Mouse (Mus musculus) forebrain, embryonic 14.5 days (tissue): ENCODE data around the gene Wiz. TPM values are rescaled to one million over a fixed set of nuclear protein-coding genes. Genes with fewer than 3 reads are reported as not detected.

Experiments
- ATAC-seq: fragments of 200-750 bp; cut with Nextera tagmentation; 2 replicates; pipeline ENCODE4 v1.8.0; 2017; ENCODE audit warnings: mild to moderate bottlenecking, moderate library complexity
- DNase-seq: peaks from one replicate; pipeline ENCODE4 v3.0.0-alpha.2; 2015; ENCODE audit warnings: low spot score
- H3K27ac ChIP-seq: fragments of 300-500 bp; sonication (generic); 2 replicates; pipeline ENCODE4 v1.5.1; 2014; ENCODE audit warnings: low read depth, mild to moderate bottlenecking, control low read depth, low read length, moderate library complexity
- H3K27me3 ChIP-seq: fragments of 300-500 bp; sonication (generic); replicated peaks from 2 replicates; pipeline ENCODE4 v1.6.1; 2014; ENCODE audit warnings: low read length, control low read depth, mixed read lengths; ENCODE audit not compliant: control insufficient read depth, insufficient read depth
- H3K36me3 ChIP-seq: fragments of 300-500 bp; sonication (generic); 2 replicates; pipeline ENCODE4 v1.6.1; 2014; ENCODE audit warnings: low read length, control low read depth; ENCODE audit not compliant: control insufficient read depth, insufficient read depth
- H3K4me1 ChIP-seq: fragments of 300-500 bp; sonication (generic); 2 replicates; pipeline ENCODE4 v1.6.1; 2014; ENCODE audit warnings: antibody characterized with exemption, low read length, control low read depth; ENCODE audit not compliant: control insufficient read depth, insufficient read depth
- H3K4me2 ChIP-seq: fragments of 300-500 bp; sonication (generic); 2 replicates; pipeline ENCODE4 v1.6.1; 2014; ENCODE audit warnings: mild to moderate bottlenecking, control low read depth, low read length
- H3K4me3 ChIP-seq: fragments of 300-500 bp; sonication (generic); 2 replicates; pipeline ENCODE4 v1.5.1; 2014; ENCODE audit warnings: low read depth, low read length, control low read depth
- H3K9ac ChIP-seq: fragments of 300-500 bp; sonication (generic); 2 replicates; pipeline ENCODE4 v1.6.1; 2014; ENCODE audit warnings: mild to moderate bottlenecking, low read length, control low read depth, moderate library complexity
- H3K9me3 ChIP-seq: fragments of 300-500 bp; sonication (generic); replicated peaks from 2 replicates; pipeline ENCODE4 v1.6.1; 2016; ENCODE audit warnings: low read length, control low read depth, mixed read lengths; ENCODE audit not compliant: control insufficient read depth
- WGBS: fragments of 180-500 bp; shearing (Covaris S2); extraction: QIAGEN DNeasy Blood & Tissue Kit; methylation state at CpG from one replicate; pipeline ENCODE4 v1.1.7; 2014; 5-methylcytosine and 5-hydroxymethylcytosine counted together
- polyA plus RNA-seq: library from polyadenylated mRNA; unstranded; fragments of >200 nt; fragmentation: Nextera tagmentation; extraction: Ambion mirVana; gene quantifications from 2 replicates; pipeline ENCODE4 v1.2.1, GENCODE M21; 2014

The Wiz gene
- polyA plus RNA-seq, 1 experiment from 2014 or later: 29.2 TPM

DNA sequence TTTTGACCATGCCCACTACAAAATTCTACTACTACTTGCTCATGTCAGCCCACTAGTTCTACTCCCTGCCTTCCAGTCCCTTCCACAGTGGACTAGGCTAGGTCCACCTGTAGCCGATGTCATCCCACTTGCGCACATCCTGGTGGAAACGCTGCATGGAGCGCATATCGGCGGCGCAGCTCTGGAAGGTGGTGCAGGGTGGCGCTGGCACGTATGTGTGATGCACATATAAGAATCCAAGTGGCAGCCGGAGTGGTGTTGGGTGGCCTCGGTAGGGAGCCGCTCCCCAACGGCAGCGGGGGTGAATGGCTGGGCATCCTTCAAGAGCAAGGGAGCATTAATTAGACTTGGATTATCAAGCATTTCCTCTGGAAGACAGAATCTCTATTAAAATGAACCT, 27.5 kb upstream of the Wiz start:
- Histone ChIP-seq H3K27me3 (peaks cover 5% of the 10 kb centered on the region; the same call in 1 of the 2 replicates), H3K36me3 (no peaks in the 10 kb centered on the region), H3K4me3 (no peak overlapping the region), H3K9me3 (no peaks in the 10 kb centered on the region), H3K9ac (no peak overlapping the region), H3K27ac (no peak overlapping the region), H3K4me2 (no peak overlapping the region), H3K4me1 (no peaks in the 10 kb centered on the region)
- DNase-seq (no peak), ATAC-seq (no peak)
- 93% methylated on average over 14 of the region's 14 CpGs for WGBS

- H3K9ac ChIP-seq: no peak overlapping the region
- no peak overlapping the region for H3K4me2 ChIP-seq
- WGBS: 59% methylated on average over 24 of the region's 24 CpGs
- DNase-seq (no peak), ATAC-seq (no peak)
- no peaks in the 10 kb centered on the region for H3K4me1 ChIP-seq
- H3K27me3 ChIP-seq: peaks cover 5% of the 10 kb centered on the region; the same call in 1 of the 2 replicates
- H3K27ac ChIP-seq: no peak overlapping the region
- H3K9me3 ChIP-seq: no peaks in the 10 kb centered on the region
- no peak overlapping the region for H3K4me3 ChIP-seq
- no peaks in the 10 kb centered on the region for H3K36me3 ChIP-seq
Observed at GRCm38 (mm10) chr17:32415417-32416020, 26.3 kb upstream of the Wiz start.

GRCm38 (mm10) chr17:32411898-32412297, 22.7 kb upstream of the Wiz start:
- Histone ChIP-seq H3K9ac (no peak overlapping the region), H3K27ac (no peak overlapping the region), H3K4me1 (no peaks in the 10 kb centered on the region), H3K4me2 (no peak overlapping the region), H3K36me3 (no peaks in the 10 kb centered on the region), H3K9me3 (no peaks in the 10 kb centered on the region), H3K4me3 (no peak overlapping the region), H3K27me3 (peaks cover 5% of the 10 kb centered on the region; the same call in 1 of the 2 replicates)
- WGBS: 89% methylated on average over 6 of the region's 6 CpGs
- no peak for DNase-seq
- ATAC-seq: no peak

- DNase-seq (no peak), ATAC-seq (no peak)
- Histone ChIP-seq H3K4me1 (no peaks in the 10 kb centered on the region), H3K4me2 (no peak within 1 kb of the TSS), H3K4me3 (no peak within 1 kb of the TSS), H3K27ac (no peak within 1 kb of the TSS), H3K9me3 (no peaks in the 10 kb centered on the region), H3K9ac (no peak within 1 kb of the TSS), H3K36me3 (no peaks in the 10 kb centered on the region), H3K27me3 (0 out of 2 replicates have a peak, but pooled peaks cover under 1% of the 10 kb centered on the region)
- WGBS: 81% methylated on average over 7 of the region's 8 CpGs
Observed at GRCm38 (mm10) chr17:32403417-32403816, 14.2 kb upstream of the Wiz start, which contains the start of gene Rasal3. TSS of gene Rasal3 (minus strand) at chr17:32403583.

DNA sequence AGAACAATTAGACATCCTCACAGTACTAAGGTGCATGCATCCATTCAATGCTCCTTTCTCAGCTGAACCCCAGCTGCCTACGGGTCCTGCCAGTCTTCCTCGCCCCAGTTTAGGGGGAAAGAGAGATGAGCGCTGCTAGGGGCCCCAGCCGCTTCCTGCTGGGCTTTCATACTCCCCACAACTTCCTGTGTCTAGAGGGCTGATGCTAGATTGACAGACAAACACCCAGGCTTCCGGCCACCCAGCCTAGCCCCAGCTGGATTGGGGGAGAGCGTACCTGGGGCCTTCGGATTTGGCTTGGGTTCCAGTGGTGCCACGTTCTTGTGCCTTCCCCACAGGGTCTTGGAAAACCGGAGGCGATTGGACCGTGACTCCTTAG, 13.5 kb upstream of the Wiz start:
- DNase-seq (no peak), ATAC-seq (no peak)
- Histone ChIP-seq H3K9me3 (no peaks in the 10 kb centered on the region), H3K36me3 (no peaks in the 10 kb centered on the region), H3K4me3 (no peak overlapping the region), H3K4me1 (no peaks in the 10 kb centered on the region), H3K9ac (no peak overlapping the region), H3K27ac (no peak overlapping the region), H3K27me3 (peaks cover 7% of the 10 kb centered on the region), H3K4me2 (no peak overlapping the region)
- 73% methylated on average over 11 of the region's 11 CpGs for WGBS

GRCm38 (mm10) chr17:32402011-32402778, 13.0 kb upstream of the Wiz start:
- no peak overlapping the region for H3K9ac ChIP-seq
- no peak overlapping the region for H3K4me2 ChIP-seq
- ATAC-seq (no peak), DNase-seq (no peak)
- no peaks in the 10 kb centered on the region for H3K9me3 ChIP-seq
- no peaks in the 10 kb centered on the region for H3K36me3 ChIP-seq
- H3K27me3 ChIP-seq: peaks cover 12% of the 10 kb centered on the region
- WGBS: 86% methylated on average over 9 of the region's 9 CpGs
- H3K4me1 ChIP-seq: no peaks in the 10 kb centered on the region
- no peak overlapping the region for H3K4me3 ChIP-seq
- H3K27ac ChIP-seq: no peak overlapping the region

DNA sequence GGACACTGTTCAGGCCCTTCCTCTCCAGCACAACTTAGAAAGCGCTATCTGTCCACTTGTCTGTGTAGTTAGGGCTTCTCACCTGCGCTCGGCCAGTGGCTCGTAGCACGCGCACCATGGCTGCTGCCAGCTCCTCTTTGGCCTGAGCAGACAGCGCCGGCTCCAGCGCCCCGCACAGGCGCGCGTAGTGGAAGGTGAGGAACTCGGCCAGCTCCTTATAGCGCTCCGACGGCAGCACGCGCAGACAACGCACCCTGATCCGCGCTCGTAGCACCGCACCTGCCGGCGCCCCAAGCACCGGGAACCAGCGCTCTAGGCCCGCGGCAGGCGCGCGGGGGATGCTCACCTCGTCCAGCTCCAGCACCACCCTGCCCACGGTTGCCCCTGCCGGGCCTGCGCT, 7.0 kb upstream of the Wiz start:
- H3K27ac ChIP-seq: no peak overlapping the region
- H3K4me2 ChIP-seq: peak overlapping the region; percentile 26
- H3K9me3 ChIP-seq: no peaks in the 10 kb centered on the region
- H3K4me3 ChIP-seq: peak overlapping the region; percentile 16; the same call in 1 of the 2 replicates
- H3K27me3 ChIP-seq: peaks cover 68% of the 10 kb centered on the region
- H3K9ac ChIP-seq: no peak overlapping the region
- no peaks in the 10 kb centered on the region for H3K4me1 ChIP-seq
- WGBS: 5% methylated on average over 37 of the region's 37 CpGs
- no peak for DNase-seq
- ATAC-seq: no peak
- H3K36me3 ChIP-seq: no peaks in the 10 kb centered on the region

DNA sequence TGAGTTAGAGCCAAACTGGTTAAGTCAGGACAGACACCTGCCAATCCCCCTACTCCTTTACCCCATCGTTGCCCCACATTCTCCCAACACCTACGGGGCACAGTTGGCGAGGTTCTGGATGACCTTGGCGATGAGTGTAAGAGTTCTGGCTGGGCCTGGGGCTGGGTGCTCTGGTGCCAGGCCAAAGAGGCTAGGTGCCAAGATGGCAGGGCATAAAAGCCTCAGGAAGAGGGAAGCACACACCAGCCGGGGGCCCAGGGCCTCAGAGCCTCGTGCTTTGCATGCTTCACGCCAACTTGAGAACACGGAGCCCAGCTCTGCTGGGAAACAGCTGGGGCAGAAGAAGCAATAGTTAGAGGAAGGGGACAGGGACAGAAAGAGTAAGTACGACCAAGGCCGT, 4.7 kb upstream of the Wiz start:
- Histone ChIP-seq H3K27me3 (peaks cover 72% of the 10 kb centered on the region), H3K36me3 (no peaks in the 10 kb centered on the region), H3K27ac (no peak overlapping the region), H3K4me3 (no peak overlapping the region), H3K9ac (no peak overlapping the region), H3K4me1 (no peaks in the 10 kb centered on the region), H3K4me2 (no peak overlapping the region), H3K9me3 (no peaks in the 10 kb centered on the region)
- no peak for DNase-seq
- ATAC-seq: no peak
- WGBS: 79% methylated on average over 10 of the region's 10 CpGs
